Mouse (Mus musculus) megakaryocyte, embryonic 14.5 days (primary cell): ENCODE results near the gene Gm5483.

Experiments
- FLI1 ChIP-seq: IDR thresholded peaks from 2 replicates; pipeline ENCODE4 v1.6.1; 2012; ENCODE audit warnings: low read length, inconsistent platforms, mixed read lengths
- GATA1 ChIP-seq: IDR thresholded peaks from 3 replicates; pipeline ENCODE4 v1.6.1; 2012; ENCODE audit warnings: mixed read lengths, low read length, inconsistent platforms, borderline replicate concordance

- TF ChIP-seq GATA1 = no peak
- no peak for TF ChIP-seq FLI1
These were observed 15.2 kb downstream of the Gm5483 start for GRCm38 (mm10) chr16:36199226-36199625.
